Mouse (Mus musculus): ENCODE measurements at regions not wholly inside any gene's neighbourhood (a gene's known extent, or its start where the extent isn't known, plus 50 kb on each side); places are given as distances from the start of the nearest gene placed in this dataset.
A peak's percentile ranks its signal among the peaks of the same experiment; 100 is the strongest.

DNA sequence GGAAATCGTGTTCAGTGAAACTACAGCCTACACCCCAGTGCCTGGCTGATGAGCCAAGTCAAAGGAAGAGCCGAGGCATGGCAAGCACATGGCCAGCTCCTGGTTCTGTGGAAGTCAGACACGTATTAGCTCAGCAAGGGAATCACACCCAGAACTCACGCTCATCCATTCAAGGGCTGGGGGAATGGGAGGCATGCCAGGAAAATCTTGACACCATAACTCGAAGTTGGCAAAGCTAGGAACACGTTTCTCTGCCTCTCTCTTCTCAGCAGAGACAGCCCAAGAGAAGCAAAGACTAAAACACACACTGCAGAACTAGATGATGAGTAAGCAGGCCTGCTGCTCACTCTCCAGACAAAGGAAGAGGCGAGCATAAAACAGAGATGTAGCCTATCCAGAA lies 53.5 kb upstream of the Ypel5 start:
- no peak for DNase-seq (ENCODE audit: low read depth, low spot score)

DNA sequence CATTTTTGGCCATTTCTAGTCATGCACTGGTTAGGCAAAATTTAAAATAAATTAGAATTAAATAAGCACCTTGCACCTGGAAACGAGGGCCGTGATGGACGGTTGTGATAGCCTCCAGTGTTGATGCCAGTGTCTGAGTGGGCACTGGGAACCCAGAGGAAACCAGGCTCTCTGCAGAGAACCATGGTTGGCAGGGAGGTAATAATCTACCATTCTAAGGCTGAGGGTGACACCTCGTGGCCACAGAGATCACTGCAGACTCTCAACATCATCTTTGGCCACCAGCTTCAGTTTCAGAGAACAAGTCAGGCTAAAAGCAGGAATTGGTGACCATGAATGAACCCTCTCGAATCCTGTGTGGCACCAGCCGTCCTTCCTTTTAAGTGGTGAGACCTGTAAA lies 54.5 kb upstream of the Ypel5 start:
- peak; percentile 72 for DNase-seq (ENCODE audit: low read depth, low spot score)

DNA sequence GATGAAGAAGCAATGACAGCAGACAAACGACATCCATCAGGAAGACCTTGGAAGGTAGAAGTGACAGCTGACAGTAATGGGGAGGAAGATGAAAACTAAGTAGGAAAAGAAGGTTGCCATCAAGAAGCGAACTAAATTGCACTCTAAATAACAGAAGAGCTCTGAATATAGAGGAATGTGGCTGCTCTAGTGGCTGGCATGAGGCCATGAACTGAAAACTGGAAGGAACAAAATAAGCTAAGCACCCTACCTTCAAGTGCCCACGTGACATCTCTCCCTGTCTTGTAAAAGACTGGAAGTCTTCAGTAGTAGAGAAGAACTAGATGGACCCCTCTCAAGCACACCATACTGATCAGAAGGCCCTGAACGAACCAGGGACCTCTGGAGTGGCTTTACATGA lies 68.0 kb upstream of the Ypel5 start:
- no peak for DNase-seq (ENCODE audit: low read depth, low spot score)

DNA sequence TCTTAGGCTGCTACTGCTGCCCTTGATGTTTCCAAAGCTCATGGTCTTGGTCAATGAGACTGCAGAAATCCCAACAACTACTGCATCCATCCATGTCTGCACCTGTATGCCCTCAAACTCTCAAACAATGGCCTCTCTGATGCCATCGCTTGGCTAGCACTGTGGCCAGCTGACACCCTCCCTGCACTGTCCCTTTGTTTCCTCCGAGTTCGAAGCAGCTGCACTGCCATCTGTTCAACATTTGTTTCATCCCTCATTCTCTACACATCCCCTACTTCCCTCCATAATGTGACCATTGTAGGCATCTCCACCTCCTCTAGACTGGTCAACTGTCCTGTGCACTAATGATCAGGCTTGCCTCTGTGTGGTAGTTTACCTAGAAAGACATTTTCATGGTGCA lies 75.3 kb upstream of the Ypel5 start:
- DNase-seq (ENCODE audit: low read depth, low spot score): no peak

DNA sequence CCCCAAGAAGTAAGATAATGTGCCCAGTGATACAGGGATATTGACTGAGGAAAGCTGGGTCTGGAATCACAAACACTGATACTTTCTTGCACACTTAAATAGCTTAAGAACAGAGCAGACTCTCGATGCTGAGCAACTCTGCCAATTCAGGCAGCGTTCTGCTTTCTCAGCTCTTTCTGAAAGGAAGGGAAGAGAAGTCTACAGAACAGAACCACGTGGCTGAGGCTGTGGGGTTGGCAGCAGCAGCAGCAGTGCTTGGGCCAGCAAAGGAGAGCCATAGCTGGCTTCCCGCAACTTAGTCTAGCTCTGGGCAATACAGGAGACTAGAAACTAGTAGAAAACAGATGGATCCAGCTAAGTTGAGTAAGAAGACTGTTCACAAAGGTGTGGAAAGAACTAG lies 89.8 kb upstream of the Ypel5 start:
- DNase-seq (ENCODE audit: low read depth, low spot score): no peak

DNA sequence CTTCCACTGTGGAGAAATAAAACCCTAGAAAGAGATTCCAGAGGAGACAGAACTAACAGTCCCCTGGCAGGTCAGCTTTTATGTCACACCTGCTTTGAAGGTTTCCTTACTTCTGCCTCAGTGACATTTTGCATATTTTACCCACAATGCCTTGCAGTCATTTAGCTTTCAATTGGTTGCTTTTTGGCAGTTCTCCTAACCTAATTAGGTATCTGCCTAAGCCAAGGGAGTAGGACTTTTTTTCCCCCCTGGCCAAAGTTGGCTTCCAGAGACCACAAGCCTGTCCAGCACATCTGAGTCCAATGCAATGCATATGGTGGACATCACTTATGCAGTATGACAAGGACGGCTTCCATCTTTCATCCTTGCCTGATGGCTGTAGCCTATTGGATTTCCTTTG lies 103.2 kb upstream of the Ypel5 start:
- no peak for DNase-seq (ENCODE audit: low read depth, low spot score)

DNA sequence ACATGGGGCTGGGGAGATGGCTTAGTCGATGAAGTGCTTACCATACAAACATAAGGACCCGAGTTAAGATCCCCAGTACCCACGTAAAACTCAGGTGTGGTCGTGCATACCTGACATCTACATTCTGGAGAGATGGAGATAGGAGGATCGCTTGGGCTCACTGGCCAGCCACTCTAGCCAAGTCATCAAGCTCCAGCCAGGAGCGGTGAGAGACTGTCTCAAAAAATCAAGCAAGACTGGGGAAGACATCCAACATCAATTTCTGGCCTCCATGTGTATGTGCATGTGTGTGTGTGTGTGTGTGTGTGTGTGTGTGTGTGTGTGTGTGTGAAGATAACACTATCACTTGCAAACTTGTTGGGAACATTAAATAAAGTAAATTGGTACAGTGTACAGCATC lies 104.6 kb upstream of the Ypel5 start:
- no peak for DNase-seq (ENCODE audit: low read depth, low spot score)

DNA sequence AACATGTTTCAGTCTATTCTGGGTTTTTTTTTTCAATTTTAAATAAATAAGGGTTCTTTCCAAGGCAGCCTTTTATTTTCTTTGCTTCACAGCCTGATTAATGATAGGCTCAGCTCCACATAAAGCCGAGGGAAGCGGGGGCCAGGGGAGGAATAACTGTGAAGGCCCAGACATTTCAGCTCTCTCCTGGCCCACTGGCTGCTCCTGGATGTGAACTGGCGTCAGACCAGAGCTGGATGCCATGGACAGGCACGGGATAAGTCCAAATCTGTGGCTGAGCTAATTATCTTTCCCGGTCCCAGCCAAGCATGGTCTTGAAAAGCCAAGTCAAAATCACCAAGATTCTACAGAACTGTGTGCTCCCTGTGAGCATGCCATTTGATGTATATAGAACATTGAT lies 105.1 kb upstream of the Ypel5 start:
- DNase-seq (ENCODE audit: low read depth, low spot score): no peak

DNA sequence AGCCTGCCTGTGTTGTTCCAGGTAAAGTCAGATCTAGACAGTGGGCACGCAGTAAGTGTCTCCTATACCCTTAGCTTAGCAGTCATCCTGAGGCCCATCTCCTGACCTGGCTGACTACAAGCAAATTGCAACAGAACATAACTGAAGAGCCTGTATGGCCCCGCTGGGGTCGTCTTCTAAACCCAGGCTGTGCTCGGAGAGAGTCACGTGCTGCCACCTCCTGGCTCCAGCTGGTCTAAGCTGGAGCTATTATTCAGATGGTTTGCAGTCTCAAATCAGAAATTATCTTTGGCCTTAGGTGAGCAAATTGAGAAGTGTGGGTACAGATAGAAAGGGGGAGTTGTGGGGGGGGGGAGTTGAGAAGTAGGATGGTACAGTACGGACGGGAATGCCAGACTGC lies 115.5 kb upstream of the Ypel5 start:
- no peak for DNase-seq (ENCODE audit: low read depth, low spot score)

DNA sequence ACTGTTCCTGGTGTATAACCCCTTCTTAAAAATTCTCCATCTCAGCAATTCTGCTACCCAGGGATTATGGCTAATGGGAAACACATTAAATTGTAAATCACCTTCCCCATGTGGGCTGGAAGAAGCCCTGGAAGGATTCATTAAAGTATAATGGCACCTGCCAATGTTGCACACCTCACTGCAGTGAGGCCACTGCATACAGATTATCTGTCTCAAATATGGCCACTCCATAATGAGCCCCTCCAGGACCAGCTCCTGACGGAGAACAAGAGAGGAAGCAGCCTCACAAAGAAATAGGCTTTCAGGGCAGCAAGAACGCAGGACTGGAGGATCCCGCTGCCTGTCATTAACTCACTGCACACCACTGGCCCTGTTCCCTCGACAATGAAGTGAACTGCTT lies 115.2 kb upstream of the Alk start:
- no peak for DNase-seq (ENCODE audit: low read depth, low spot score)

DNA sequence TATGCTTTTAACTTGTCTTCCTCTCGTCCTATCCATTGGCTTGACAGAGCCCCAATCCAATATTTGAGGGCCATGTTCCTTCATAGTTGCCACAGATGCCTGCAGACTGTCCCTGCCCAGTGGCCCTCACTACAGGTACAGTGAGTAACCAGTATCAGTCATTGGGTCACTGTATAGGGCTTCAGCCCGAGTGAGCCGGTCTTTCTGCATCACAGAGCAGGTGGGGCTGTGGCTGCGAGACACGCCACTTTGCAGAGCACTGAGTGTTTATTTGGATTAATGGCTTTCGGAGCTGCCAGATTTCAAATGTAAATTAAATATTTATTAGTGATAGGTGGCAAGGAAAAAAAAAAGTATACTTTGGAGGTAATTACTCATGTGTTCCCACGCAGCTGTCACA lies 87.2 kb upstream of the Alk start:
- no peak for DNase-seq (ENCODE audit: low read depth, low spot score)

DNA sequence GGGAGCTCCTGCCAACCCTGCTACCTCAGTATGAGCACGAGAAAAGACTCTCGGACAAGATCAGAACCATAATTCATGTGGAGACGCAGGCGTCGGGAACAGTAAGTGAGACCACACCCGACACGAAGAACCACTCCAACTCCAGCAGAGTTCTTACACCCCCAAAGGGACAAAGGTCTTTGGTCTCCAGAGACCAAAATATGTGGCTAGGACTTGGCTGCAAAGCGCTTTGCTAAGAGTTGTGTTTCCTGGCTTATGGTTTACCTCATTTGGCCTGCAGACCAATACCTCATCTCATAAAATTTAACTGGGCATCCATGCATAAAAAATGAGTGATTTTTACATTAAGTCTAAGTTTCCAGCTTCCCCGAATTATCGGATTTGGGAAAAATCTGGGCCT lies 85.2 kb upstream of the Alk start:
- DNase-seq (ENCODE audit: low read depth, low spot score): no peak

DNA sequence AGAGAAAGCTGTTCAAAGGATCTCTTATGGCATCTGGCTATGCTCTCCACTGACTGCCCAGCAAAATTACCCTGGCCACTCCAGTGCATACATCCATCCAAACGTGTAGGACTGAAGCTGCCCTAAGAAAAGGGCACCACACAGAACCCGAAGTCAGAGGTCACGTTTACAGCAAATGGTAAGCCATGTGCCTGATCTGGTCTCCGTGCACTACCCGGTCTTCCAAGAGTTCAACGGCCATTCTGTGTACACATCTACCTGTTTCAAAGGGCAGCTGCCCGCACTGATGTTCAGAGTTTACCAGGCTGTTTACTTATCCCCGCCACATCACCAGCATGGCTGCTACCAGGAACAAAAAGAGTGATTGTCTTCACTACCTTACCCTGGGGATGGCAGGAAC lies 84.4 kb upstream of the Alk start:
- no peak for DNase-seq (ENCODE audit: low read depth, low spot score)

DNA sequence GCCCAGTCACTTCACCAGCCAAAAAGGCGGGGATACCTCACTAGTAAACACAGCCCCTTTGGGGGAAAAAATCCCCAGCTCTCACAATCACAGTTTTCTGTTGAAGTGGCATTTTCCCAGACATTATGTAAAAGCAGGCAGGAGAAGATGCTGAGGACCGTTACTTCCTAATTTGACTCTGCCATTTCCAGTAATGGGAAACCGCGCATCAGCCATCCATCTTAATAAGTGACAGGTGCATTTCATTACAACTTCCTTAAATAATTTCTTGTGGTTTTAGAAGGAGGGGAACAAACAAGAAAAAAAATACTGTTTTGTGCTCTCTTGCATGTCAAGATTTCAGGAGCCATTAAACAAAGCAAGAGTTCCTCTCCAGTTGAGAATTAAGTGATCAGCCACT lies 70.2 kb upstream of the Alk start:
- no peak for DNase-seq (ENCODE audit: low read depth, low spot score)

DNA sequence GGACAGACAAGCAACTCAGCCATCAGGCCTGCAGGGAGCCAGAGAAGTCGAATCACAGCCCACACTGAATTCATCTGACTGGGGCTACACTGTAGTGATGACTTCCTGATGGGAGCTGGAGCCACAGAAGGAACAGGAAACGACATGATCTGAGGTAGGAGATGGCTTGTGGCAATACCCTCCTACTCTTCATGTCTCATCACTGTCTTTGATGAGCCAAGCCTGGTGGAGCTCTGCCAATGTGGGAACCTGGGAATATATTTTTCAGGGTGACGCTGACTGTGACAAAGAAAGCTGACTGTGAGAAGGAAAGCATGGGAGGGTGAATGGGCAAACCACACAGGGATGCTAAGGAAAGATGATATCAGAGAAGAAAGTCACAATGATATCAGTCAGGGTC lies 67.6 kb upstream of the Alk start:
- DNase-seq (ENCODE audit: low read depth, low spot score): no peak

DNA sequence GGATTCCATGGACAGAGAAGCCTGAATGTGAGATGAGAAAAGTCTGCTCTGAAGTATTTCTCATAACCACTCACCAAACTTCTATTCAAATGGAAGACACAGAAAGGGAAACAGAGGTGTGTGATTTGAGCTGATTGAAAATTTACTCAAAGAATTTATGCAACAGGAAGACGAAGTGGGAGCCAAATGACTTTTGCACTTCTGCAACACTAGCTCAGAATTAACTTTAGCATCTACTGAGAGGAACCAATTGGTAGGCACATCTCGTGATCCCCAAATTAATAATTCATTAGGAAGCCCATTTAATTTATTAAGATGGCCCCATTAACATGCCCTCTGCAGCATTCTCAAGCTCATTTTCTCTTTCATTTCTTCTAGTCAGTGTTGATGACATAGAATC lies 62.5 kb upstream of the Alk start:
- no peak for DNase-seq (ENCODE audit: low read depth, low spot score)

DNA sequence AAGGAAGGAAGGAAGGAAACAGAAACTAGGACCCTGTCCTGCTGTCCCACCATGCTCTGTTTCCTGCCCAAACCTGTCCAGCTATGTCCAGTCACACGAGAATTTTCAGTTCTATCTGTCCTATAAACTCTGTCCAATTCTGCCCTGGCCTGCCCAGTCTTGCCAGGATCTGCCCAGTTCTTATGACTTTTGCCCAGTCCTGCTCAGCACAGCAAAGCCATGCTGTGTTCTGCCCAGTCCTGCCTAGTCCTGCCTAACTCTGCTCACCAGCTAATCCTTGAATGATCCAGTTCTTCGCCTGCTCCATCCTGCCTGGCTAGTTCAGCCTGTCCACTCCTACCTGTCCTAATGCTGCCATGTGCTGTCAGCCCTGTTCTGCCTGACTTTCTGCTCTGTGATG lies 57.3 kb upstream of the Alk start:
- no peak for DNase-seq (ENCODE audit: low read depth, low spot score)

DNA sequence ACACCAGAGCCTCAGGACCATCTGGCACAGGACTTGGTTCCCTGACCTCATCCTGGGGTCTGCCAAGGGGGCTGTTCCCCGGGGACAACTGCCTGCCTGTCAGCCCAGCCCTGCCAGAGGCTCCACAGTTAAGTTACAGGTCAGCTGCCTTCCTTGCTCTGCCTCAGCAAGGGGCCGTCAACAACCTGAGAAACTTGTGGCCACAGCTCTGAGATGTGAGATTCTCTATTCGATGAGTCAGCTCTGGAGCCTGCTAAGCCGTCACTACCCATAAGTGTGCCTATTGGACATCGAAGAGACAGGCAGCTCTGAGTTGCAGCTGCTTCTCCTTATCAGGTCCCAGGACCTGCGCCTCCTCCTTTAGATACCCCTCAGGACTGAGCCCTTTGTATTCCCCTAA lies 54.3 kb upstream of the Alk start:
- DNase-seq (ENCODE audit: low read depth, low spot score): no peak

DNA sequence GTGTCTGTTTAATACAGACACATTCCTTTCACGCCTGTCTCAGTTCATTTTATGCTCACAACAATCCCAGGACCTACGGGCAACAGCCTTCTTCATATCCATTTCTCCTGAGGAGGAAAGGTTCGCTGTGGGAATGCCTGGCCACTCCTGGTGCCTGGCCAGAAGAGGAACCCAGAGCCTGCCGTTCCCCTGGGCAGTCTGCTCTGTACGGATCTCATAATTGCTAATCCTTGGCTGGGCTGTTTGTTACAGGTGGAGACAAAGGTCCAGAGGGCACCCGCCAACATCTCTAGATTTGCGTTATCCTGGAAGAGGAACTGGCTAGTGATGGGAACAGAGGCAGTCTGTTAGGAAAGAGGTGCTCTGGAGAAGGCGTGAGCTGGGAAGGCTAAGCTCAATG lies 53.4 kb upstream of the Alk start:
- no peak for DNase-seq (ENCODE audit: low read depth, low spot score)
